Mouse (Mus musculus) lung, embryonic 14.5 days (tissue): ENCODE results near the gene Il6ra. TPM values are rescaled to one million over a fixed set of nuclear protein-coding genes. Genes with fewer than 3 reads are reported as not detected.

Experiments
- ATAC-seq: fragments of 200-750 bp; cut with Nextera tagmentation; 2 replicates; pipeline ENCODE4 v1.8.0; 2017; ENCODE audit warnings: mild to moderate bottlenecking, moderate TSS enrichment, moderate library complexity; ENCODE audit not compliant: insufficient read depth
- DNase-seq: peaks from one replicate; pipeline ENCODE4 v3.0.0-alpha.2; 2015
- H3K27ac ChIP-seq: fragments of 300-500 bp; sonication (generic); 2 replicates; pipeline ENCODE4 v1.5.1; 2014; ENCODE audit warnings: low read depth, mild to moderate bottlenecking, moderate library complexity
- H3K27me3 ChIP-seq: fragments of 300-500 bp; sonication (generic); 2 replicates; pipeline ENCODE4 v1.6.1; 2014; ENCODE audit warnings: low read length, control low read depth; ENCODE audit not compliant: insufficient read depth
- H3K36me3 ChIP-seq: fragments of 300-500 bp; sonication (generic); 2 replicates; pipeline ENCODE4 v1.6.1; 2014; ENCODE audit warnings: control low read depth; ENCODE audit not compliant: insufficient read depth
- H3K4me1 ChIP-seq: fragments of 300-500 bp; sonication (generic); 2 replicates; pipeline ENCODE4 v1.6.1; 2014; ENCODE audit warnings: antibody characterized with exemption, control low read depth; ENCODE audit not compliant: insufficient read depth
- H3K4me2 ChIP-seq: fragments of 300-500 bp; sonication (generic); 2 replicates; pipeline ENCODE4 v1.6.1; 2014; ENCODE audit warnings: mild to moderate bottlenecking
- H3K4me3 ChIP-seq: fragments of 300-500 bp; sonication (generic); 2 replicates; pipeline ENCODE4 v1.5.1; 2014; ENCODE audit warnings: low read depth, low read length
- H3K9ac ChIP-seq: fragments of 300-500 bp; sonication (generic); 2 replicates; pipeline ENCODE4 v1.6.1; 2014
- H3K9me3 ChIP-seq: fragments of 300-500 bp; sonication (generic); 2 replicates; pipeline ENCODE4 v1.6.1; 2016; ENCODE audit warnings: low read depth, low read length, control low read depth
- CTCF ChIP-seq: IDR thresholded peaks from 2 replicates; pipeline ENCODE4 v1.5.1; 2016; ENCODE audit warnings: antibody characterized with exemption, low read depth
- WGBS: fragments of 180-500 bp; shearing (Covaris S2); extraction: QIAGEN DNeasy Blood & Tissue Kit; methylation state at CpG from one replicate; pipeline ENCODE4 v1.1.7; 2014; 5-methylcytosine and 5-hydroxymethylcytosine counted together
- polyA plus RNA-seq: library from polyadenylated mRNA; unstranded; fragments of >200 nt; fragmentation: Nextera tagmentation; extraction: Ambion mirVana; gene quantifications from 2 replicates; pipeline ENCODE4 v1.2.1, GENCODE M21; 2014

The Il6ra gene
- polyA plus RNA-seq, 1 experiment from 2014 or later, result 1.4 TPM

GRCm38 (mm10) chr3:89932925-89933324 is 19.9 kb upstream of the Il6ra start:
- 88% methylated on average over 2 of the region's 2 CpGs for WGBS
- ATAC-seq, result no peak
- H3K27ac ChIP-seq, result no peak overlapping the region
- H3K36me3 ChIP-seq, result peaks cover 7% of the 10 kb centered on the region; the same call in 1 of the 2 replicates
- DNase-seq, result no peak
- H3K9ac ChIP-seq, result no peak overlapping the region
- no peaks in the 10 kb centered on the region for H3K9me3 ChIP-seq
- no peak overlapping the region for H3K4me2 ChIP-seq
- H3K4me1 ChIP-seq, result no peaks in the 10 kb centered on the region
- no peak for TF ChIP-seq CTCF
- H3K4me3 ChIP-seq, result no peak overlapping the region
- no peaks in the 10 kb centered on the region for H3K27me3 ChIP-seq

- no peak for DNase-seq
Observed at GRCm38 (mm10) chr3:89928956-89929355, 16.0 kb upstream of the Il6ra start.

DNA sequence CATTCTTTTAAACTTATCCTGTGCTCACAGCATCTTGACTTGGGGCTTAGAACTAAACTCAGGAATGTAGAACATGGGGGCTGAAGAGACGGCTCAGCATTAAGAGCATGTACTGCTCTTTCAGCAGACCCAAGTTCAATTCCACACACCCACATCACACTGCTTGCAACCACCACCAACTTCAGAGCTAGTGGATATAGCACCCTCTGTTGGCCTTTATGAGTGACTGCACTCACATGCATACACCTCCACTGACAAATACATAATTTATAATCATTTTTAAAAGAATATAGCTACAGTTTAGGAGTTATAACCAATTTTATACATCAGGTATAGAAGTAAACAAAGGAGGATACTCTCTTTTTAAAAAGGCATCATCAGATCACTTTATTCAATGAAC is 13.4 kb upstream of the Il6ra start:
- Histone ChIP-seq H3K9ac (no peak overlapping the region), H3K9me3 (no peaks in the 10 kb centered on the region), H3K27me3 (no peaks in the 10 kb centered on the region), H3K4me3 (no peak overlapping the region), H3K4me2 (no peak overlapping the region), H3K36me3 (no peaks in the 10 kb centered on the region), H3K4me1 (no peaks in the 10 kb centered on the region), H3K27ac (no peak overlapping the region)
- peak; percentile 22; the same call in 1 of the 2 replicates for TF ChIP-seq CTCF
- ATAC-seq, result no peak
- 96% methylated on average over 1 of the region's 1 CpGs for WGBS
- DNase-seq, result no peak

More at GRCm38 (mm10) chr3:89928956-89929355, 16.0 kb upstream of the Il6ra start:
- no peak for ATAC-seq
- H3K9me3 ChIP-seq, result no peaks in the 10 kb centered on the region
- no peak for TF ChIP-seq CTCF
- H3K27me3 ChIP-seq, result no peaks in the 10 kb centered on the region
- no peak overlapping the region for H3K4me2 ChIP-seq
- no peaks in the 10 kb centered on the region for H3K4me1 ChIP-seq
- H3K36me3 ChIP-seq, result no peaks in the 10 kb centered on the region
- no peak overlapping the region for H3K4me3 ChIP-seq
- no peak overlapping the region for H3K9ac ChIP-seq
- no peak overlapping the region for H3K27ac ChIP-seq
- 56% methylated on average over 4 of the region's 4 CpGs for WGBS

GRCm38 (mm10) chr3:89920711-89921110 is 7.7 kb upstream of the Il6ra start:
- no peak overlapping the region for H3K4me2 ChIP-seq
- no peak overlapping the region for H3K4me3 ChIP-seq
- no peak for TF ChIP-seq CTCF
- WGBS, result 47% methylated on average over 6 of the region's 6 CpGs
- no peaks in the 10 kb centered on the region for H3K27me3 ChIP-seq
- H3K36me3 ChIP-seq, result no peaks in the 10 kb centered on the region
- H3K9me3 ChIP-seq, result no peaks in the 10 kb centered on the region
- no peaks in the 10 kb centered on the region for H3K4me1 ChIP-seq
- DNase-seq, result no peak
- no peak for ATAC-seq
- no peak overlapping the region for H3K9ac ChIP-seq
- H3K27ac ChIP-seq, result no peak overlapping the region

- no peaks in the 10 kb centered on the region for H3K4me1 ChIP-seq
- DNase-seq (no peak), ATAC-seq (no peak)
- peaks cover 10% of the 10 kb centered on the region; the same call in 1 of the 2 replicates for H3K27me3 ChIP-seq
- 0 out of 2 replicates have a peak, but pooled peaks have one; percentile 10 for TF ChIP-seq CTCF
- whole genome bisulfite sequencing, result 42% methylated on average over 3 of the region's 3 CpGs
- H3K9ac ChIP-seq, result no peak overlapping the region
- no peak overlapping the region for H3K27ac ChIP-seq
- no peaks in the 10 kb centered on the region for H3K9me3 ChIP-seq
- no peak overlapping the region for H3K4me3 ChIP-seq
- H3K4me2 ChIP-seq, result no peak overlapping the region
- no peaks in the 10 kb centered on the region for H3K36me3 ChIP-seq
Observed at GRCm38 (mm10) chr3:89917408-89917807, 4.4 kb upstream of the Il6ra start.

GRCm38 (mm10) chr3:89916622-89917021 is 3.6 kb upstream of the Il6ra start:
- Histone ChIP-seq H3K27ac (no peak overlapping the region), H3K36me3 (no peaks in the 10 kb centered on the region), H3K9me3 (no peaks in the 10 kb centered on the region), H3K27me3 (peaks cover 13% of the 10 kb centered on the region; the same call in 1 of the 2 replicates), H3K4me3 (no peak overlapping the region), H3K9ac (no peak overlapping the region), H3K4me2 (no peak overlapping the region), H3K4me1 (no peaks in the 10 kb centered on the region)
- ATAC-seq, result no peak
- 41% methylated on average over 1 of the region's 1 CpGs for WGBS
- no peak for TF ChIP-seq CTCF
- DNase-seq, result no peak

GRCm38 (mm10) chr3:89914700-89915099 is 1.7 kb upstream of the Il6ra start:
- Histone ChIP-seq H3K27me3 (peaks cover 13% of the 10 kb centered on the region; the same call in 1 of the 2 replicates), H3K9me3 (no peaks in the 10 kb centered on the region), H3K4me3 (no peak overlapping the region), H3K4me1 (peaks cover 4% of the 10 kb centered on the region; the same call in 1 of the 2 replicates), H3K27ac (no peak overlapping the region), H3K9ac (no peak overlapping the region), H3K36me3 (no peaks in the 10 kb centered on the region), H3K4me2 (no peak overlapping the region)
- DNase-seq (no peak), ATAC-seq (no peak)
- 57% methylated on average over 4 of the region's 4 CpGs for WGBS
- no peak for TF ChIP-seq CTCF
